Mouse (Mus musculus) stomach, postnatal 0 days (tissue): Measurements from ENCODE around the gene Ltv1. TPM values are rescaled to one million over a fixed set of nuclear protein-coding genes. Genes with fewer than 3 reads are reported as not detected.
A peak's percentile ranks its signal among the peaks of the same experiment; 100 is the strongest.

Source experiments
- ATAC-seq: fragments of 200-750 bp; cut with Nextera tagmentation; 2 replicates; pipeline ENCODE4 v1.8.0; 2017; ENCODE audit not compliant: low FRiP score, low TSS enrichment
- DNase-seq: peaks from one replicate; pipeline ENCODE4 v3.0.0-alpha.2; 2016; ENCODE audit warnings: low spot score
- H3K27ac ChIP-seq: fragments of 300-500 bp; sonication (generic); replicated peaks from 2 replicates; pipeline ENCODE4 v1.5.1; 2014; ENCODE audit warnings: mild to moderate bottlenecking, control low read depth
- H3K27me3 ChIP-seq: fragments of 300-500 bp; sonication (generic); 2 replicates; pipeline ENCODE4 v1.6.1; 2014; ENCODE audit warnings: low read length; ENCODE audit not compliant: control insufficient read depth, insufficient read depth
- H3K36me3 ChIP-seq: fragments of 300-500 bp; sonication (generic); 2 replicates; pipeline ENCODE4 v1.6.1; 2014; ENCODE audit warnings: low read length, mixed read lengths; ENCODE audit not compliant: control insufficient read depth, insufficient read depth
- H3K4me1 ChIP-seq: fragments of 300-500 bp; sonication (generic); replicated peaks from 2 replicates; pipeline ENCODE4 v1.6.1; 2014; ENCODE audit warnings: antibody characterized with exemption; ENCODE audit not compliant: control insufficient read depth, insufficient read depth
- H3K4me2 ChIP-seq: fragments of 300-500 bp; sonication (generic); replicated peaks from 2 replicates; pipeline ENCODE4 v1.6.1; 2014; ENCODE audit warnings: low read depth, mild to moderate bottlenecking, control low read depth, moderate library complexity
- H3K4me3 ChIP-seq: fragments of 300-500 bp; sonication (generic); 2 replicates; pipeline ENCODE4 v1.5.1; 2014; ENCODE audit warnings: low read depth, low read length, control low read depth
- H3K9ac ChIP-seq: fragments of 300-500 bp; sonication (generic); 2 replicates; pipeline ENCODE4 v1.6.1; 2014; ENCODE audit warnings: mild to moderate bottlenecking, low read length, control low read depth, mixed read lengths
- H3K9me3 ChIP-seq: fragments of 300-500 bp; sonication (generic); 2 replicates; pipeline ENCODE4 v1.6.1; 2016; ENCODE audit warnings: low read length; ENCODE audit not compliant: control insufficient read depth
- CTCF ChIP-seq: IDR thresholded peaks from 2 replicates; pipeline ENCODE4 v1.5.1; 2016; ENCODE audit warnings: antibody characterized with exemption, low read depth, mild to moderate bottlenecking, moderate library complexity
- EP300 ChIP-seq: optimal IDR thresholded peaks from 2 replicates; pipeline ENCODE3; 2016; ENCODE audit warnings: antibody characterized with exemption
- WGBS: fragments of 180-500 bp; shearing (Covaris S2); extraction: QIAGEN DNeasy Blood & Tissue Kit; methylation state at CpG from one replicate; pipeline ENCODE4 v1.1.7; 2014; 5-methylcytosine and 5-hydroxymethylcytosine counted together
- polyA plus RNA-seq: library from polyadenylated mRNA; unstranded; fragments of >200 nt; fragmentation: Nextera tagmentation; extraction: Ambion mirVana; gene quantifications from 2 replicates; pipeline ENCODE4 v1.2.1, GENCODE M21; 2015

Ltv1 gene
- polyA plus RNA-seq, 1 experiment from 2014 or later = 63.1 TPM

DNA sequence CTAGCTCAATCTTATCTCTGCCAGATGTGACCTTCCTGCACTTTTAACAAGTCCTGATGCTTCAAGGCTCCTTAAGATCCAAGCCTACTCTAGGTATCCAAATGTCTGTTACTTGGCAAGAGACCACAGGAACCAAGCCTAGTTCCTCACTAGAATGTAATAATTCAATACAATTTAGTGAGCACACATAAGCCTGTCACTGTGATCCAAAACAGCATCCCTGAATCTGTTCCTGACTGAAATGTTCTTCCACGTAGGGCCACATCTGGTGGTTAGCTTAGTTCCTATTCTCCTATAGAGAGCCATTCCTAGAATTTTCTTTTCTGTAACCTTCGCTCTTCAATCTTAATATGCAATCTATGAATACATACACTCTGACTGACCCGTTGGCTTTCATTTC, 6.2 kb downstream of the Ltv1 start:
- Histone ChIP-seq H3K9me3 (no peaks in the 10 kb centered on the region), H3K4me1 (no peaks in the 10 kb centered on the region), H3K27ac (0 out of 2 replicates have a peak overlapping the region, but pooled peaks have one; percentile 4), H3K4me2 (no peak overlapping the region), H3K36me3 (peaks cover 15% of the 10 kb centered on the region), H3K9ac (no peak overlapping the region), H3K4me3 (no peak overlapping the region), H3K27me3 (no peaks in the 10 kb centered on the region)
- no peak for ATAC-seq
- DNase-seq = no peak
- TF ChIP-seq EP300 (no peak), CTCF (no peak)
- 65% methylated on average over 3 of the region's 3 CpGs for WGBS

GRCm38 (mm10) chr10:13184170-13184766, 8.7 kb downstream of the Ltv1 start:
- TF ChIP-seq CTCF (no peak), EP300 (no peak)

GRCm38 (mm10) chr10:13180211-13180610, 12.8 kb downstream of the Ltv1 start:
- Histone ChIP-seq H3K36me3 (peaks cover 16% of the 10 kb centered on the region), H3K4me1 (no peaks in the 10 kb centered on the region), H3K9ac (no peak overlapping the region), H3K9me3 (no peaks in the 10 kb centered on the region), H3K27me3 (no peaks in the 10 kb centered on the region), H3K4me2 (no peak overlapping the region), H3K4me3 (no peak overlapping the region), H3K27ac (no peak overlapping the region)
- 71% methylated on average over 7 of the region's 7 CpGs for WGBS
- no peak for ATAC-seq
- TF ChIP-seq CTCF = no peak
- DNase-seq = peak; percentile 11

More at GRCm38 (mm10) chr10:13184170-13184766, 8.7 kb downstream of the Ltv1 start:
- no peak overlapping the region for H3K4me3 ChIP-seq
- no peak overlapping the region for H3K9ac ChIP-seq
- no peak overlapping the region for H3K27ac ChIP-seq
- H3K9me3 ChIP-seq = no peaks in the 10 kb centered on the region
- H3K36me3 ChIP-seq = peaks cover 24% of the 10 kb centered on the region
- no peaks in the 10 kb centered on the region for H3K4me1 ChIP-seq
- no peaks in the 10 kb centered on the region for H3K27me3 ChIP-seq
- 79% methylated on average over 4 of the region's 4 CpGs for WGBS
- DNase-seq (no peak), ATAC-seq (no peak)
- no peak overlapping the region for H3K4me2 ChIP-seq

- Histone ChIP-seq H3K9ac (no peak within 1 kb of the TSS), H3K4me2 (no peak within 1 kb of the TSS), H3K9me3 (no peaks in the 10 kb centered on the region), H3K4me1 (no peaks in the 10 kb centered on the region), H3K36me3 (peaks cover 16% of the 10 kb centered on the region), H3K27me3 (no peaks in the 10 kb centered on the region), H3K4me3 (no peak within 1 kb of the TSS), H3K27ac (no peak within 1 kb of the TSS)
- ATAC-seq = no peak
- 44% methylated on average over 7 of the region's 7 CpGs for WGBS
- TF ChIP-seq EP300 = no peak
- no peak for TF ChIP-seq CTCF
- peak; percentile 4 for DNase-seq
Measured at GRCm38 (mm10) chr10:13177973-13178624, 14.9 kb downstream of the Ltv1 start, which contains the start of gene Zc2hc1b. TSS of gene Zc2hc1b (minus strand) at chr10:13178023.

DNA sequence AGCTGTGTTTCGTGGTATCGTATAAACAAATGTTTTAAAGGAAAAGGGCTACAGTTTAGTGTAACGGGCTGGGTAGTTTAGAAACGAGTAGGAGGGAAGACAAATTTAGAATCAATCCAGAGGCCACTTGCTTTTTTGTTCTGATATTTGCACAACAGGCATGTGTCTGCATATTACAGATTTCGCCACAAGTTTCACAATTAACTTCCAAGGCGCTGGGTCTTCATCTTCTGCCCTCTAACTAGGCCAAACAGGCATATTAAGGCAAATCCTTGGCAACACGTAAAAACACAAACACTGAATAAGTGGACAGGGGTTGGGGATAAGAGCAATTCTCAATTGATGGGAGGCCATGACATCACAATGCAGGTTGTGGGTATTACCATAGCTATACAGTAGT, 17.1 kb downstream of the Ltv1 start:
- H3K9ac ChIP-seq = no peak overlapping the region
- 0 out of 2 replicates have a peak, but pooled peaks cover 6% of the 10 kb centered on the region for H3K4me1 ChIP-seq
- no peak overlapping the region for H3K27ac ChIP-seq
- H3K9me3 ChIP-seq = no peaks in the 10 kb centered on the region
- H3K4me2 ChIP-seq = no peak overlapping the region
- TF ChIP-seq EP300 (no peak), CTCF (no peak)
- peaks cover 8% of the 10 kb centered on the region for H3K36me3 ChIP-seq
- DNase-seq (no peak), ATAC-seq (no peak)
- H3K27me3 ChIP-seq = no peaks in the 10 kb centered on the region
- 71% methylated on average over 7 of the region's 7 CpGs for WGBS
- H3K4me3 ChIP-seq = no peak overlapping the region

DNA sequence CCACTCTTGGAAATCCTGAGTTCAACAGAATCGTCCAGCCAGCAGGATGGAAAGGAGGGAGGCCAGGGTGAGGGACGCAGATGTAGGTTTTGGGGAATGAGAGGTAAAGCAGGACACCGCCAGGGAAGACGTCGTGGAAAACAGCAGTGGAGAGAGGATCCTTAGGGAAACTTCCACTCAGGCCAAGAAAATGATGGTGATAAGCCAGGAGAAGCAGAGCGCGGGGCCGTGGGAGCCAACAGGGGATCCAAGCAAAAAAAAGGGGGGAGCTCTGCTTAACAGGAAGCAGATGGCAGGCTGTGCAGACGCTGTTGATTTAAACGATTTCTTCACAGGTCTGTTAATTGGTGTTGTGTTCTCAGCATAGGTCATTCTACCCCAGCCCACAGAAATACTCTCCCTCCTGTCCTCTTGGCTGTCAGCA, 20.2 kb downstream of the Ltv1 start:
- H3K4me1 ChIP-seq = 0 out of 2 replicates have a peak, but pooled peaks cover 6% of the 10 kb centered on the region
- H3K27me3 ChIP-seq = no peaks in the 10 kb centered on the region
- TF ChIP-seq CTCF (no peak), EP300 (no peak)
- H3K9me3 ChIP-seq = no peaks in the 10 kb centered on the region
- 38% methylated on average over 10 of the region's 10 CpGs for WGBS
- no peak overlapping the region for H3K4me3 ChIP-seq
- no peak overlapping the region for H3K9ac ChIP-seq
- ATAC-seq = peak; percentile 69; the same call in 1 of the 2 replicates
- H3K4me2 ChIP-seq = no peak overlapping the region
- H3K27ac ChIP-seq = peak overlapping the region; percentile 46; the same call in 1 of the 2 replicates
- peak; percentile 26 for DNase-seq
- H3K36me3 ChIP-seq = no peaks in the 10 kb centered on the region
